Mouse (Mus musculus): Measurements from ENCODE around the gene Zfp454. TPM values are rescaled to one million over a fixed set of nuclear protein-coding genes. Genes with fewer than 3 reads are reported as not detected.

Zfp454 gene
- 1 to 10 TPM; 5.2 to 8.0 (median 5.9) TPM for total RNA-seq (2022)

GRCm38 (mm10) chr11:50887390-50888128 is at the start of gene Zfp454:
Gene Zfp454 (minus strand): TSS chr11:50887651.
- DNase-seq (ENCODE audit: low spot score in 2 of 2), result peak; percentile 87 to 95

DNA sequence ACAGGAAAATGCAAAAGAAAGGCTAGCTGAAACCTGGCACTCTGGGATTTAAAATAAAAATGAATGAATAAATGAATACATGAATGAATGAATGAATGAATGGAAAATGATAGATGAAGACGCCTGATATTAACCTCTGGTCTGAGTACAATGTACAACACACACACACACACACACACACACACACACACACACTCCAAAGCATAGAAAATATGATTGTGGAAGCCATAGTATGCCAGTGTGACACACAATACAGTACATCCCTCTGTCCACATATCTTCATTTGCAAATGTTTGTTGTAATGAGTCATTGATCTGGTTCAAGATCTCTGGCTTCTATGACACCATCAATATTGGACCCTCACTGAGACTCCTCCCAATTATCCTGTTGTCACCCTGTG is 44.6 kb upstream of the Zfp454 start:
- no peak for DNase-seq (ENCODE audit: low spot score in 2 of 2)

- DNase-seq (ENCODE audit: low spot score in 2 of 2), result peak; percentile 61 to 91
These were observed 44.0 kb upstream of the Zfp454 start, which contains the start of gene Zfp354b for GRCm38 (mm10) chr11:50931451-50931866. Gene Zfp354b (minus strand): TSS chr11:50931633.

DNA sequence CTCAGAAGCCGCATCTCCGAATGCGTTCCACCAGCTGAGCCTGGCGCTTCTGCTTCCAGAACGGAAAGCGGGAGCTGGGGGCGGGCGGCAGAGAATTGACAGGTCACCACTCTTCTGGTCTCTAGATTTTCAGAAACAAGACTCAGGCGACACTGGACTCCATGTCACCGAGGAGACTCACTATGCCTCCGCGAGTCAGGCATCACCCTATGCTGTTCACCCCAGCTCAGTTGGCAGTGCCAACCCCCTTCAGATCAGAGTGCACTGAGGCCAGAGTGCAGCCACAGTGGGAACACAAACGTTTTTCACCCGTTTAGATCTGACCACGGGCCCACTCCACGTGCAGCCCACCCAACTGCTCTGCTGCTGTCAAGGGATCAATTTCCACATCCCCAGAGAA is 43.6 kb upstream of the Zfp454 start:
- no peak for DNase-seq (ENCODE audit: low spot score in 2 of 2)

- no peak for DNase-seq (ENCODE audit: low spot score in 2 of 2)
These were observed 43.1 kb upstream of the Zfp454 start for GRCm38 (mm10) chr11:50930469-50931014.

DNA sequence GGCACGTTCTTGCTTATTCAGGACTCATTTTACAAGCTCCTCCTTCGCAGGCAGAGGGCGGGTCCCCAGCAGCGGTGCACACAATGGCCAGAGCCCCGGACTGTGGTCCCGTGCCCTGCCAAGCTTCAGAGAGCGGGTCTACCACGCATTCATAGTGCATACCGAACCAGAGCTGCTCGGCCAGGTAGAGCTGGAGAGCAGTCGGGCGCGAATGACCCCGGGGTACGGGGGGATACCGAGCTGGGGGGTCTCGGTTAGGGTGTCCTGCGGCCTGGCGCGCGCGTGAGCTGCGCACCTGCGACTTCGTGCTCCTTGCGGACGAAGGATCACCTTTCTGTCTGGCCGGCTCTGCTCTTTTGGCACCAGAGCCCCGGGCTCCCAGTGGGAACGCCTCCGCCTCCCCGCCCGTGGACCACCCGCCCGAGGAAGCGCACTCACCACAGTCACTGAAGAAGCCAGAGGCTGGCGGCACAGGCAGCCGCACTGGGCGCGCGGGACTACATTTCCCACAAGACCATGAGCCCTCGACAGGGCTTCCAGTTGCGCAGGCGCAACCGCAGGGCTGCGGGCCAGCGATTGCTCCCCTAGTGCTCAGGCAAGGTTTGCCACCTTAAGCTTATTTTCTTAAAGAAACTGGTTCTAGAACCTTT is 28.3 kb upstream of the Zfp454 start, which contains the start of gene Zfp2:
Gene Zfp2 (minus strand): TSS at position 495 of the 650 bp plus-strand sequence.
- DNase-seq (ENCODE audit: low spot score in 2 of 2), result peak; percentile 80 to 93

DNA sequence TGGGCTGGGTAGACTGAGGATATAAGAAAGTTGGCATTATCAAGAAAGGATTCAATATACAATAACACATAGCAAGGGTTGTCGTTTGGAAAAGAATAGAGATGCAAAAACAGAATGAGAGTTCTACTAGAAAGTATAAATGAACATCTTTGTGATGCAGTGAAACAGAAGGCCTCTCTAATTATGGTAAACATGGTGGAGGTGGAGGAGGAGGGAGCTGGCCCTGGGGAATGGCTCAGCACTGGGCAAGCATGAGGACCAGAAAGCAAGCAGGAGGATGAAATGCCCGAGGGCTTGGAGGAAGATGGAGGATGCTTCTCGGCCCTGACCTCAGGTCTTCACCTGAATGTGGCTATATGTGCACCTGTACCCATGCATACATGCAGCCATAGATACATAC is 27.0 kb upstream of the Zfp454 start:
- no peak for DNase-seq (ENCODE audit: low spot score in 2 of 2)

DNA sequence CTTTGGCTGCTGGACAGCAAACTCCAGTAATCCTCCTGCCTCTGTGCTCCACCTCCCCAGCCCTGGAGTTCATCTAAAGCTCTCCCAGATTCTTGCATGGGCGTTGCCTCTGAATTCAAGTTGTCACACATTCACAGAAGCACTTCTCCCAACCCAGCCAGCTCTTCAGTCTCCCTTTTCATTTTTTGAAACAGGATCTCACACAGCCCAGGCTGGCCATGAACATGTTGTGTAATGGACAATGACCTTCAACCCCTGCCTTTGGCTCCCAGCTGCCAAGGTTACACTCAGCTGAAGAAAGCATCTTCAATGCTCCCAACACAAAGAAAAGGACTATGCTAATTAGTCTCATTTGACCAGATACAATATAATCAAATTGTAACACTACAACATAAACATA is 25.9 kb upstream of the Zfp454 start:
- no peak for DNase-seq (ENCODE audit: low spot score in 2 of 2)

- peak in 1 of 2 experiments; percentile 47 for DNase-seq (ENCODE audit: low spot score in 2 of 2)
These were observed 20.7 kb upstream of the Zfp454 start for GRCm38 (mm10) chr11:50908136-50908535.

- no peak for DNase-seq (ENCODE audit: low spot score in 2 of 2)
These were observed 9.9 kb upstream of the Zfp454 start for GRCm38 (mm10) chr11:50897359-50897758.

GRCm38 (mm10) chr11:50892441-50892840 is 5.0 kb upstream of the Zfp454 start:
- no peak for DNase-seq (ENCODE audit: low spot score in 2 of 2)

DNA sequence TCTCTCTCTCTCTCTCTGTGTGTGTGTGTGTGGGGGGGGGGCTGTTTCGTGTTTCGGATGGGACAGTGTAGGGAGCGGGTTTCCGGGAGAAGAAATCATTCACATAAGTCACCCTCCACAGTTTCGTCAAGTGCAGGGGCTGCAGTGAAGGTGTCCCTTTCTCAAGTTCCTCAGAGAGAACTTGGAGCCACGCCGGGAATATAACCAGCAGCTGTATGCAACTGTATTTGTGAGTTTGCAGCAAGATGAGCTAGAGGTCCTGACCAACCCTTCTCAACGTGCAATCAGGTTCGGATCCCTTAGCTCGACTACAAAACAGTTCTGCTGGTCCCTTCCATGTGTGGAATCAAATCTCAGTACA is 538 bp downstream of the Zfp454 start:
- DNase-seq (ENCODE audit: low spot score in 2 of 2), result no peak

GRCm38 (mm10) chr11:50886231-50886932 is 1.1 kb downstream of the Zfp454 start:
- peak in 1 of 2 experiments; percentile 25 for DNase-seq (ENCODE audit: low spot score in 2 of 2)

DNA sequence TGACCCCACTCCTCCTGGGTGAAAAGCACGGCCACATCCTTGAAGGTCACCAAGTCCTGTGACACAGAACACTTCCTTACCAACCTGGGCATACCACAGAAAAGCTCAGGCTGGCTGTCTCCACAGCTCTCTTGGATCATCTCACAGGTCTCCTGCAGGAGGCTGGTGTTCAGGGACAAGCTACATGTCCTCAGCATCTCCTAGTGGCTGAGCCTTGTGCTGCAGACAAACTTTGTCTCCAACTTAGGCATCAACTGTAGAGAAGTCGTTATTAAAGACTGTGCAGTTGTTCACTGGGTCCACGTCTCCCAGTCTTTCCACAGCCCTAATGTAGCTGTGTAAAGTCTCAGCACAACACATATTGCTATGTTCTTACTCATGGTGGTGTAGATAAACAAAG is 3.7 kb downstream of the Zfp454 start:
- DNase-seq (ENCODE audit: low spot score in 2 of 2), result no peak

- no peak for DNase-seq (ENCODE audit: low spot score in 2 of 2)
These were observed 8.8 kb downstream of the Zfp454 start for GRCm38 (mm10) chr11:50878641-50879040.

- DNase-seq (ENCODE audit: low spot score in 2 of 2), result no peak
These were observed 36.4 kb downstream of the Zfp454 start for GRCm38 (mm10) chr11:50850989-50851601.

GRCm38 (mm10) chr11:50850177-50850735 is 37.2 kb downstream of the Zfp454 start, which contains the start of gene Grm6:
Gene Grm6 (plus strand): TSS chr11:50850685.
- DNase-seq (ENCODE audit: low spot score in 2 of 2), result no peak

- no peak for DNase-seq (ENCODE audit: low spot score in 2 of 2)
These were observed 38.1 kb downstream of the Zfp454 start for GRCm38 (mm10) chr11:50849310-50849709.

DNA sequence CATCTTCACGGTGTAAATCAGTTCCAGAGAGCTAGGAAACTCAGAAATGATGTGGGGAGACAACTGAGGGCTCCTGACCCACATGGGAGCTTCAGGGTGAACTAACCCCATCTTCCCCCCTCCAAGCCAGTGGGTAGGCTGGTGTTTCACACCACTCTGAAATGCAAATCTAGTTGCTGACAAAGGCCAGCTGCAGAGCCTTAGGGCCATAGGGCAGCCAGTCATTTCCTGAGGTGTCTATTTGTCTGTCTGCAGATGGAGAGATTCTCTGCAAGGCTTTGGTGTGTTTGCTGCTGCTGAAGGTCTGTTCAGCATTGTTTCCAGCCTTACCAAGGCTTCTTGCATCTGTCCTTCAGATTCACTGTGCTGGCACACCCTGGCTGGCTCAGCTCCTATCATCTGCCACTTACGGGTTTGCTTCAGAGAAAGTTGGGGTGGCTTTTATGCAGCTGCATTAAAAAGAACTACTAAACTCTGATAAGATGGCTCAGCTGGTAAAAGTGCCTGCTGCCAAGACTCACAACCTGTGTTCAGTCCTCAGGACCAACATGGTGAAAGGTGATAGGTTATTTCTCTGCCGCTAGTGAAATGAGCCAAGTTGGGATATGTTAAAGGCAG is 38.8 kb downstream of the Zfp454 start:
- DNase-seq (ENCODE audit: low spot score in 2 of 2), result no peak

DNA sequence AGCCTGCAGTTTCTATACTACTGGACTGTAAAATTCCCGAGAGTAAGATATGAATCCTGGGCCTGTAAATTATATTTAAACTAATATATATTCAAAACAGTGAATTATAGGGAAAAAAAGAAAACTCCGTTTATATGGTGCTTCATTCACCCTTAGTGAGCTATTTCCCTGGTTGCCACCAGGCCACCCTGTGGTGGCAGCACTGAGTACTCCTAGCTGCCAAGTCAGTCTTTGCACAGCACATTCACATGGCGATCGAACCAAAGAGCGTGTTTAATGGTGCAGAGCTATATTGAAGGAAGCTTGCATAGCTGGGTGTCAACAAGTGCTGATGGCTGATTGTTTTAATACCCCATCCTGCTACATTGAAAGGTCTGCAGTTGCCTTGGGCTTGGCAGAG is 40.4 kb downstream of the Zfp454 start:
- DNase-seq (ENCODE audit: low spot score in 2 of 2), result no peak

DNA sequence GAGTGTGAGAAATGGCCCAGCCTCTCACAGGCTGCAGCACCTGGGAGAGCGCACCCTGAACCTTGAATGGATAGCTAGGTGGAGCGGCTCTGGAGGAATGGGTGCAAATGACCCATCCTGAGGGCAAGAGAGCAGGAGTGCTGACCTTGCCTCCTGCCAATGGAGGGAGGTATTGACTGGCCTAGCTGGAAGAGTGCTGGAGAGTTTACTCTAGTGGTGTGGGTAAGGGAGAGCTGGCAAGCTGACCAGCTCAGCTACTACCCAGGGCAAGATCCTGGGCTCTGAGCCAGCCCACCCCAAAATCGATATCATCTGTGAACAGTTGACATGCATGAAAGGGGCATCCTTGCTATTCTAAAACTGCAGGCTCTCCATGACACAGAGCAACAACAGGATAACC is 41.5 kb downstream of the Zfp454 start:
- DNase-seq (ENCODE audit: low spot score in 2 of 2), result no peak

Data from left cerebral cortex, adult 8-10 months (tissue).